Mouse (Mus musculus): ENCODE data around the gene Gm10696. TPM values are rescaled to one million over a fixed set of nuclear protein-coding genes. Genes with fewer than 3 reads are reported as not detected.
"Not testable (repeated sequence)": the region's sequence is repeated elsewhere in the genome, so short reads cannot be mapped to it uniquely, and the experiment has no call there.

The Gm10696 gene
- not detected in 2 replicates for polyA plus RNA-seq (2012; rRNA removed)

DNA sequence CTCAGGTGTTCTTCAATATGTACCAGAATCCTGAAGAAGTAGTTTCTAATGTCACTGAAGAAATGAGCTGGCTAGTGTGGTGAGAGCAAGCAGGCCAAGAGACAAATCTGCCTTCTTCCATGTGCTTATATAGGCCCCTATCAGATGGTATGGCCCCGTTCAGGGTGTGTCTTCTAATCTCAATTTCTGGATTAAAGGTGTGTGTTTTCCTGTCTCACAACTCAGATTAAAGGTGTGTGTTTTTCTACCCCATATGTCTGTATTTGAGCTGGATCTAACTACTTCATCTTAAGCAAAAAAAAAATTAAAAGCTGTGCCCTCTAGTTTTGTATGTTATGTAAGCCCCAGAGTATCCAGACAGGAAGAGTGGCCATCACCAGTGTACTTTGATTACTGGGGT is at the start of gene Gm10696:
TSS of gene Gm10696 (minus strand) at position 101 of the 400 bp plus-strand sequence.
- not testable (repeated sequence) for DNase-seq (ENCODE audit: low read depth)

DNA sequence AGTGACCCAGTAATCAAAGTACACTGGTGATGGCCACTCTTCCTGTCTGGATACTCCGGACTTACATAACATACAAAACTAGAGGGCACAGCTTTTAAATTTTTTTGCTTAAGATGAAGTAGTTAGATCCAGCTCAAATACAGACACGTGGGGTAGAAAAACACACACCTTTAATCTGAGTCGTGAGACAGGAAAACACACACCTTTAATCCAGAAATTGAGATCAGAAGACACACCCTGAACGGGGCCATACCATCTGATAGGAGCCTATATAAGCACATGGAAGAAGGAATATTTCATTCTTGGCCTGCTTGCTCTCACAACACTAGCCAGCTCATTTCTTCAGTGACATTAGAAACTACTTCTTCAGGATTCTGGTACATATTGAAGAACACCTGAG is 18.4 kb upstream of the Gm10696 start, which contains the start of gene Gm5286:
TSS of gene Gm5286 (plus strand) at position 301 of the 400 bp plus-strand sequence.
- not testable (repeated sequence) for DNase-seq (ENCODE audit: low read depth)

DNA sequence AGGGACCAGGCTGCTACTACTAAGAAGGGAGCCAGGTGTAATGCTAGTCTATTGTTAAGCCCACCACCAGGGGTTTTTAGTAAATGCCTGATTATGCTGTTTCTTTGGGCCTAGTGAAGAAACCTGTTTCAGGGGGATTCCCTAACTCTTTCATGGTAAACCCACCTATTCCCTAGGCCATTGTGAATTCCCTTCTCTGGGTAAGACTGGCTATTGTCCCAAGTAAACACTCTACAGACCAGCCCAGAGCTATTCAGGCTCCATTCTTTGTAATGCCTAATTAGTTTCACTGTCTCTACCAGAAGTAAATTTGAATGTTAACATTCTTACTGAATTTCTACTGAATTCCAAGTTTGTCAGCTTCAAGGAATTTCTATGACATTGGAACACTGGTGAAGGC is 10.6 kb downstream of the Gm10696 start:
- DNase-seq (ENCODE audit: low read depth), result not testable (repeated sequence)

Other genes starting within 250 kb of the Gm10696 start
- gene Gm9117, start 234.7 kb downstream of the Gm10696 start, polyA plus RNA-seq (2012; rRNA removed), result not detected in 2 replicates
- not detected in 2 replicates for gene Tdpoz5, start 216.9 kb downstream of the Gm10696 start, polyA plus RNA-seq (2012; rRNA removed)
- gene Gm9125, start 123.3 kb downstream of the Gm10696 start, polyA plus RNA-seq (2012; rRNA removed), result not detected in 2 replicates
- not detected in 2 replicates for gene Gm10697, start 105.5 kb downstream of the Gm10696 start, polyA plus RNA-seq (2012; rRNA removed)
- not detected in 2 replicates for gene Gm5286, start 18.5 kb upstream of the Gm10696 start, polyA plus RNA-seq (2012; rRNA removed)
- not detected in 2 replicates for gene Gm4778, start 85.8 kb upstream of the Gm10696 start, polyA plus RNA-seq (2012; rRNA removed)
- 4.8 and 6.8 TPM in 2 replicates for gene Them4, start 131.9 kb upstream of the Gm10696 start, polyA plus RNA-seq (2012; rRNA removed)
- gene Them5, start 163.9 kb upstream of the Gm10696 start, polyA plus RNA-seq (2012; rRNA removed), result 0.09 and 0.16 TPM in 2 replicates
- gene C2cd4d, start 184.2 kb upstream of the Gm10696 start, polyA plus RNA-seq (2012; rRNA removed), result 0.42 and 0.69 TPM in 2 replicates
- 13.6 and 18.5 TPM in 2 replicates for gene Rorc, start 194.6 kb upstream of the Gm10696 start, polyA plus RNA-seq (2012; rRNA removed)
- 0.04 and 0.19 TPM in 2 replicates for gene Lingo4, start 220.3 kb upstream of the Gm10696 start, polyA plus RNA-seq (2012; rRNA removed)
- 1.3 and 2.0 TPM in 2 replicates for gene Tdrkh, start 235.1 kb upstream of the Gm10696 start, polyA plus RNA-seq (2012; rRNA removed)

Data from gonadal fat pad, adult 2 months (tissue).